Mouse (Mus musculus) brain, embryonic 18.5 days (tissue): ENCODE results near the gene Cntnap2.

ENCODE experiments used
- DNase-seq: peaks from one replicate; pipeline ENCODE4 v3.0.0-alpha.2; 2012; ENCODE audit warnings: low read depth, low spot score

Gene Cntnap2

GRCm38 (mm10) chr6:47294433-47294832 lies 2235.3 kb downstream of the Cntnap2 start:
- DNase-seq = no peak

- DNase-seq = no peak
These were observed 2245.8 kb downstream of the Cntnap2 start for GRCm38 (mm10) chr6:47304848-47305490.

- no peak for DNase-seq
These were observed 2247.1 kb downstream of the Cntnap2 start for GRCm38 (mm10) chr6:47306065-47306798.

GRCm38 (mm10) chr6:47306954-47307353 lies 2247.8 kb downstream of the Cntnap2 start:
- no peak for DNase-seq

- no peak for DNase-seq
These were observed 2255.6 kb downstream of the Cntnap2 start for GRCm38 (mm10) chr6:47314507-47315334.

DNA sequence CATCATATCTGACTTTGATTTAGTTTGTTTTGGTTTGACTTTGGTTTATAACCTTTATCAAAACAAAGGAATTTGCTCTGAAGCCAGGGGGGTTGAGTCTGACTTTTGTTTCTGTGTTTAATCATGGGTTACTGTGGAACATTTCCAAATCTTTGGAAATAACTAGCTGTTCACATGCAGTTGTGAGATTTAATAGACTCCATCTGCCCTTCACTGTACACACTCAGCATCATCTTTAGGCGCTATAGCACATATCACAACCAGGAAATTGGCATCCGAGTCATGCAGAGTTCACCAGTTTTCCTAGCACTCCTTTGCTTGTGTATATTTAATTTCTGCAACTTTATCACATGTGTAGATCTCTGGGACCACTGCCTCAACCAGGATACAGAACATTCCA lies 2256.3 kb downstream of the Cntnap2 start:
- no peak for DNase-seq

DNA sequence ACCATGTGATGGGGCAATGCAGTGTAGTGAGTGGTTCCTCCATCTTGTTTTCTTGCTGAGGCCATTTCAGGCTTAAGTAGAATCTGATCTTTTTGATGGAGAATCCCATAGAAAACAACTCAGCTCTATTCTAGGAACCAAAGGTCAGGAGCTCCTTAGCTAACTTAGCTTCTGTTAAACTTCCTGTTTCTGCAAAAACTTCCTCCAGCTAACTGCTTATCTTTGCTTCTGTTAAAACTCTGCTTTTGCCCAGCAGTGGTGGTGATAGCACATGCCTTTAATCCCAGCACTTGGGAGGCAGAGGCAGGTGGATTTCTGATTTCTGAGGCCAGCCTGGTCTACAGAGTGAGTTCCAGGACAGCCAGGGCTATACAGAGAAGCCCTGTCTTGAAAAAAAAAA lies 2258.1 kb downstream of the Cntnap2 start:
- DNase-seq = no peak

GRCm38 (mm10) chr6:47318705-47319104 lies 2259.5 kb downstream of the Cntnap2 start:
- DNase-seq = no peak

GRCm38 (mm10) chr6:47319309-47319983 lies 2260.3 kb downstream of the Cntnap2 start:
- no peak for DNase-seq

- no peak for DNase-seq
These were observed 2264.1 kb downstream of the Cntnap2 start for GRCm38 (mm10) chr6:47323169-47323835.

GRCm38 (mm10) chr6:47323886-47324285 lies 2264.7 kb downstream of the Cntnap2 start:
- no peak for DNase-seq

- no peak for DNase-seq
These were observed 2269.1 kb downstream of the Cntnap2 start for GRCm38 (mm10) chr6:47328281-47328680.

DNA sequence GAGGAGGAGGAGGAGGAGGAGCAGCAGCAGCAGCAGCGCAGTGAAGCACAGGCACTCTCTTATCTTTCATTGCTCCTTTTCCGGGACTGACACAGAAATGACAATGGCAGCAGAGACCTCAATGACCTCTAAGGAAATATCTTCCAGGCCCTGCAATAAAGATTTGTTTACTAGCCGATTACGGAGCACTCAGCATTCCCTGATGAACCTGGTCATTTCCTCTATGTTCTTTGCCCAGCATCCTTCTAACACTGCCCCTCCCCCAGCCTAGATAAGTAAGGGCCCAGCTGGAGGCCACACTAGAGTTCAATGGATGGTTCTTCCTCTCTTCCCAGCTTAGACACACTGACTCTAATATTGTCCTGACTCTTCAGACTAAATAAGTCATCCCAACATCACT lies 2270.1 kb downstream of the Cntnap2 start:
- no peak for DNase-seq

DNA sequence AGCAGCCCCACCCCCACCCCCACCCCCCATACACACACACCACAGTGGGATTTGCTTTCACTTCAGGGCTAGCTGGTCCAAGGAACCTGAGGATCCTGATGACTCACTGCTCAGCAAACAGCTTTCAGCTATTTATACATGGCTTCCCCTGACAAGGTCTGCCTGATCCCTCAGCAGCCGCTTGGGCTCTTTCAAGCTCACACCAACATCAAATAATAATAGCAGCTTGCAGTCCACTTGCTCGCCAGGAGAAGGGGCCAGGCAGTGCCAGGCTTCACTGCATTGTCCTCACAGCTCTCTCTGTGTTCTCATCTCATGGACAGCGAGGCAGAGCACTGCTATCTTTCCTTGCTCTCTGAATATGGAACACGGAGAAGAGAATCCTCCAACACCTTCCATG lies 2273.9 kb downstream of the Cntnap2 start:
- DNase-seq = no peak

GRCm38 (mm10) chr6:47334377-47334776 lies 2275.2 kb downstream of the Cntnap2 start:
- no peak for DNase-seq

DNA sequence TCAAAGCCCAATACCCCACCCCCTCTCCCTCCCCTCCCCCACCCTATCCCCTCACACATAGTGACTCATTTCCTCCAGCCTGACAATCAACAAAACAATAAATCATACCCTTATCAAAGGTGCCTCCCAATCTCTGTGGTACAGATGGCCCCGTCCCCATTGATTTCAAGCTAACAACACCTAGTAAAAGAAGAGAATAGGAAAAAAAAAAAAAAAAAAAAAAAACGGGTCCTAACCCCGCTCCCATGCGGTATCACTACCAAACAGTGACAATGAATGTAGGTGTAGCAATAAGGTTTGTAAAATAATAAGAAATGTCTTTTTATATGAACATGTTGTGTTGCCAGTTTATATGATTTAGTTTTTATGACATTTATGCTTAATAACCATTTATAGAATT lies 2278.1 kb downstream of the Cntnap2 start:
- no peak for DNase-seq

GRCm38 (mm10) chr6:47338113-47338512 lies 2279.0 kb downstream of the Cntnap2 start:
- no peak for DNase-seq

DNA sequence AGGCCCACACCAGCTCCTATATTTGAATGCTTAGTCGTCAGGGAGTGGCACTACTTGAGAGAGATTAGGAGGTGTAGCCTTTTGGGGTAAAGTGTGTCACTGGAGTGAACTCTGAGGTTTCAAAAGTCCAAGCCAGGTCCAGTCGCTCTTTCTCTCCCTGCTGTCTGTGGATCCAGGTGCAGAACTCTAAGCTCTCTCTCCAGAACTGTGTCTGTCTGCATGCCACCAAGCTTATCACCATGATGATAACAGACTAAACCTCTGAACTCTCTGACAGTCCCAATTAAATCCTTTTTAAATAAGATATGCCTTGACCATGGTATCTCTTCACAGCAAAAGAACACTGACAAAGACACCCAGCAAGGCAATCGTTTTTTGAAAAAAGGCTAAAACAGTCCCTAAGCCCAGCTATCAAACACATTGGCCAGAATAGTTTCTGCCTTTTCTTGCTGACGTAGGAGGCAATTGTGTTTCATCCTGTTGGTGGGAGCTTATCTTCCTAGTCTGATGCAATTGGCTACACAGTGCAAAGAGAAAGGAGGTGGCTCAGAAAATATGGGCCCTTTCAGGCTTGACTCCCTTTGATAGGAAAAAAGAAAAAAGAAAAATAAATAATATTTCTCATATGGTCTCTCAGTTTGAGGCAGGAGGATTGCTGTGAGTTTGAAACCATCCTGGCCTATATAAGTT lies 2281.8 kb downstream of the Cntnap2 start:
- no peak for DNase-seq

DNA sequence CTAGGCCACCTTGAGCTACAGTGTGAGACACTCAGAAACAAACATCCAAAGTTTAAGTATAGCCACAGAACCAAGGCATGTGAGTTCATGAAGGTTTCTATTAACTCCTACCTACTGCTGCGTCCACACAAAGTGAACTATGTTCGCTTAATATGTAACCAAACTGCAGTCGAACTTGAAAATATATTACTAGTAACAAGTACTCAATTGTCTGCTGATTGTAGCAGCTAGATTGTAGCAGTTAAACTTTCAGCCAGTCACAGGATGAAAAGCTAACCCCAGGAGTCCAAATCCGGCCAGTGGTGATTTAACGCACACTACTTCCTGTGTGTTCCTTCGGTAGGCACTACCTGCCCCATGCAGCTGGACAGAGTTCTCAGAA lies 2282.3 kb downstream of the Cntnap2 start:
- no peak for DNase-seq

DNA sequence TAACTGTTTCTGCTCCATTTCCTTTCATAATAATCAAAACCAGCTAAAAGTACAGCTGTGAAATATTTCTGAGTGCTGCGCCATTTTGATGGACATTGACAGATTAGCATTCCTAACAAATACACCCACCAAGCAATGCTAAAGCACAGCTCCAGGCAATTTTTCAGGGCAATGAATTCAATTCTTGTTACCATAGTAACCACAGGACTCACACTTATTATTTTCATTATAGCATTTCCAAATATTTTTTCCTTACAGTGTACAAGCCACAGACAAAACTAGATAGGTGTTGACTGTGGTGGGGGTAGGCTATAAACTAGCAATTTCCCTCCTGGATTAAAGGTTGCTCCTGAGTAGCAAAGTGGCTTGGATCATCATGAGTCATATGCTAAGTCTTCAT lies 2284.1 kb downstream of the Cntnap2 start:
- DNase-seq = no peak

GRCm38 (mm10) chr6:47344696-47345095 lies 2285.5 kb downstream of the Cntnap2 start:
- no peak for DNase-seq
